Mouse (Mus musculus): ENCODE results near the gene Cfap65. TPM values are rescaled to one million over a fixed set of nuclear protein-coding genes. Genes with fewer than 3 reads are reported as not detected.
A peak's percentile ranks its signal among the peaks of the same experiment; 100 is the strongest.

Gene Cfap65
- polyA plus RNA-seq, 1 experiment from 2014 or later, result 0.11 TPM

- Histone ChIP-seq H3K4me3 (ENCODE audit: low read depth, low read length) (no peak overlapping the region), H3K9ac (ENCODE audit: low read length) (no peak overlapping the region), H3K9me3 (ENCODE audit: control insufficient read depth, low read length) (no peaks in the 10 kb centered on the region), H3K4me2 (ENCODE audit: low read depth, low read length, severe bottlenecking) (0 out of 2 replicates have a peak overlapping the region, but pooled peaks have one; percentile 8), H3K27me3 (ENCODE audit: control insufficient read depth, insufficient read depth, low read length) (no peaks in the 10 kb centered on the region), H3K4me1 (replicated peaks; ENCODE audit: control insufficient read depth, insufficient read depth, low read length) (0 out of 2 replicates have a peak, but pooled peaks cover 2% of the 10 kb centered on the region), H3K36me3 (ENCODE audit: control insufficient read depth, insufficient read depth, low read length) (no peaks in the 10 kb centered on the region), H3K27ac (ENCODE audit: low read depth, low read length) (no peak overlapping the region)
- no peak for ATAC-seq (replicated peaks; ENCODE audit: low FRiP score)
- no peak for DNase-seq (ENCODE audit: low spot score)
- 22% methylated on average over 13 of the region's 13 CpGs for WGBS
Measured at GRCm38 (mm10) chr1:74915706-74916105, 19.7 kb downstream of the Cfap65 start.

- no peak for DNase-seq (ENCODE audit: low spot score)
- Histone ChIP-seq H3K9ac (ENCODE audit: low read length) (no peak overlapping the region), H3K36me3 (ENCODE audit: control insufficient read depth, insufficient read depth, low read length) (no peaks in the 10 kb centered on the region), H3K27ac (ENCODE audit: low read depth, low read length) (no peak overlapping the region), H3K9me3 (ENCODE audit: control insufficient read depth, low read length) (no peaks in the 10 kb centered on the region), H3K4me2 (ENCODE audit: low read depth, low read length, severe bottlenecking) (no peak overlapping the region), H3K27me3 (ENCODE audit: control insufficient read depth, insufficient read depth, low read length) (peaks cover 54% of the 10 kb centered on the region), H3K4me3 (ENCODE audit: low read depth, low read length) (no peak overlapping the region), H3K4me1 (replicated peaks; ENCODE audit: control insufficient read depth, insufficient read depth, low read length) (peaks cover 11% of the 10 kb centered on the region; the same call in 1 of the 2 replicates)
- 25% methylated on average over 6 of the region's 6 CpGs for WGBS
- ATAC-seq (replicated peaks; ENCODE audit: low FRiP score), result no peak
Measured at GRCm38 (mm10) chr1:74902191-74902590, 33.2 kb downstream of the Cfap65 start.

- Histone ChIP-seq H3K4me3 (ENCODE audit: low read depth, low read length) (no peak overlapping the region), H3K36me3 (ENCODE audit: control insufficient read depth, insufficient read depth, low read length) (no peaks in the 10 kb centered on the region), H3K27ac (ENCODE audit: low read depth, low read length) (no peak overlapping the region), H3K4me2 (ENCODE audit: low read depth, low read length, severe bottlenecking) (no peak overlapping the region), H3K27me3 (ENCODE audit: control insufficient read depth, insufficient read depth, low read length) (peaks cover 59% of the 10 kb centered on the region), H3K4me1 (replicated peaks; ENCODE audit: control insufficient read depth, insufficient read depth, low read length) (peaks cover 11% of the 10 kb centered on the region; the same call in 1 of the 2 replicates), H3K9me3 (ENCODE audit: control insufficient read depth, low read length) (no peaks in the 10 kb centered on the region), H3K9ac (ENCODE audit: low read length) (no peak overlapping the region)
- no peak for ATAC-seq (replicated peaks; ENCODE audit: low FRiP score)
- WGBS, result 7% methylated on average over 3 of the region's 3 CpGs
- DNase-seq (ENCODE audit: low spot score), result peak; percentile 80
Measured at GRCm38 (mm10) chr1:74901686-74902085, 33.7 kb downstream of the Cfap65 start.

- under 1% methylated on average over 61 of the region's 66 CpGs for WGBS
- no peak overlapping the region for H3K27ac ChIP-seq (ENCODE audit: low read depth, low read length)
- no peak for DNase-seq (ENCODE audit: low spot score)
- H3K4me2 ChIP-seq (ENCODE audit: low read depth, low read length, severe bottlenecking), result peak overlapping the region; percentile 51
- peaks cover 70% of the 10 kb centered on the region for H3K27me3 ChIP-seq (ENCODE audit: control insufficient read depth, insufficient read depth, low read length)
- H3K4me1 ChIP-seq (replicated peaks; ENCODE audit: control insufficient read depth, insufficient read depth, low read length), result peaks cover 13% of the 10 kb centered on the region; the same call in 1 of the 2 replicates
- H3K4me3 ChIP-seq (ENCODE audit: low read depth, low read length), result peak overlapping the region; percentile 24
- peak overlapping the region; percentile 17; the same call in 1 of the 2 replicates for H3K9ac ChIP-seq (ENCODE audit: low read length)
- no peaks in the 10 kb centered on the region for H3K36me3 ChIP-seq (ENCODE audit: control insufficient read depth, insufficient read depth, low read length)
- H3K9me3 ChIP-seq (ENCODE audit: control insufficient read depth, low read length), result no peaks in the 10 kb centered on the region
- ATAC-seq (replicated peaks; ENCODE audit: low FRiP score), result no peak
Measured at GRCm38 (mm10) chr1:74900341-74901285, 34.8 kb downstream of the Cfap65 start.

GRCm38 (mm10) chr1:74898656-74899431 lies 36.6 kb downstream of the Cfap65 start:
- DNase-seq (ENCODE audit: low spot score), result no peak

GRCm38 (mm10) chr1:74897976-74898375 lies 37.4 kb downstream of the Cfap65 start:
- Histone ChIP-seq H3K36me3 (ENCODE audit: control insufficient read depth, insufficient read depth, low read length) (no peaks in the 10 kb centered on the region), H3K4me1 (replicated peaks; ENCODE audit: control insufficient read depth, insufficient read depth, low read length) (peaks cover 13% of the 10 kb centered on the region; the same call in 1 of the 2 replicates), H3K4me3 (ENCODE audit: low read depth, low read length) (no peak overlapping the region), H3K4me2 (ENCODE audit: low read depth, low read length, severe bottlenecking) (no peak overlapping the region), H3K27ac (ENCODE audit: low read depth, low read length) (no peak overlapping the region), H3K9me3 (ENCODE audit: control insufficient read depth, low read length) (no peaks in the 10 kb centered on the region), H3K27me3 (ENCODE audit: control insufficient read depth, insufficient read depth, low read length) (peaks cover 84% of the 10 kb centered on the region), H3K9ac (ENCODE audit: low read length) (no peak overlapping the region)
- DNase-seq (ENCODE audit: low spot score) (no peak), ATAC-seq (replicated peaks; ENCODE audit: low FRiP score) (no peak)
- WGBS, result 2% methylated on average over 7 of the region's 7 CpGs

More at GRCm38 (mm10) chr1:74898656-74899431, 36.6 kb downstream of the Cfap65 start:
- ATAC-seq (replicated peaks; ENCODE audit: low FRiP score), result no peak
- no peaks in the 10 kb centered on the region for H3K9me3 ChIP-seq (ENCODE audit: control insufficient read depth, low read length)
- WGBS, result 5% methylated on average over 7 of the region's 10 CpGs
- no peak overlapping the region for H3K9ac ChIP-seq (ENCODE audit: low read length)
- H3K27me3 ChIP-seq (ENCODE audit: control insufficient read depth, insufficient read depth, low read length), result peaks cover 80% of the 10 kb centered on the region
- no peak overlapping the region for H3K4me3 ChIP-seq (ENCODE audit: low read depth, low read length)
- H3K4me2 ChIP-seq (ENCODE audit: low read depth, low read length, severe bottlenecking), result no peak overlapping the region
- no peak overlapping the region for H3K27ac ChIP-seq (ENCODE audit: low read depth, low read length)
- H3K36me3 ChIP-seq (ENCODE audit: control insufficient read depth, insufficient read depth, low read length), result no peaks in the 10 kb centered on the region
- peaks cover 13% of the 10 kb centered on the region; the same call in 1 of the 2 replicates for H3K4me1 ChIP-seq (replicated peaks; ENCODE audit: control insufficient read depth, insufficient read depth, low read length)

GRCm38 (mm10) chr1:74894966-74895365 lies 40.4 kb downstream of the Cfap65 start:
- 20% methylated on average over 4 of the region's 4 CpGs for WGBS
- no peaks in the 10 kb centered on the region for H3K36me3 ChIP-seq (ENCODE audit: control insufficient read depth, insufficient read depth, low read length)
- no peak; the same call in 1 of the 2 replicates for ATAC-seq (replicated peaks; ENCODE audit: low FRiP score)
- no peaks in the 10 kb centered on the region for H3K9me3 ChIP-seq (ENCODE audit: control insufficient read depth, low read length)
- no peak overlapping the region for H3K4me3 ChIP-seq (ENCODE audit: low read depth, low read length)
- H3K27ac ChIP-seq (ENCODE audit: low read depth, low read length), result no peak overlapping the region
- peak; percentile 87 for DNase-seq (ENCODE audit: low spot score)
- peaks cover 86% of the 10 kb centered on the region for H3K27me3 ChIP-seq (ENCODE audit: control insufficient read depth, insufficient read depth, low read length)
- no peak overlapping the region for H3K4me2 ChIP-seq (ENCODE audit: low read depth, low read length, severe bottlenecking)
- no peak overlapping the region for H3K9ac ChIP-seq (ENCODE audit: low read length)
- peaks cover 8% of the 10 kb centered on the region; the same call in 1 of the 2 replicates for H3K4me1 ChIP-seq (replicated peaks; ENCODE audit: control insufficient read depth, insufficient read depth, low read length)

GRCm38 (mm10) chr1:74893134-74893855 lies 42.1 kb downstream of the Cfap65 start, which contains the start of gene Cryba2:
TSS of gene Cryba2 (minus strand) at chr1:74893143.
- H3K27ac ChIP-seq (ENCODE audit: low read depth, low read length), result no peak within 1 kb of the TSS
- H3K4me2 ChIP-seq (ENCODE audit: low read depth, low read length, severe bottlenecking), result peak within 1 kb of the TSS; percentile 22; the same call in 1 of the 2 replicates
- DNase-seq (ENCODE audit: low spot score) (peak; percentile 82), ATAC-seq (replicated peaks; ENCODE audit: low FRiP score) (peak; percentile 39; the same call in 1 of the 2 replicates)
- WGBS, result 2% methylated on average over 25 of the region's 25 CpGs
- no peak within 1 kb of the TSS for H3K9ac ChIP-seq (ENCODE audit: low read length)
- no peaks in the 10 kb centered on the region for H3K9me3 ChIP-seq (ENCODE audit: control insufficient read depth, low read length)
- no peaks in the 10 kb centered on the region for H3K36me3 ChIP-seq (ENCODE audit: control insufficient read depth, insufficient read depth, low read length)
- H3K4me3 ChIP-seq (ENCODE audit: low read depth, low read length), result peak within 1 kb of the TSS; percentile 3; the same call in 1 of the 2 replicates
- peaks cover 80% of the 10 kb centered on the region for H3K27me3 ChIP-seq (ENCODE audit: control insufficient read depth, insufficient read depth, low read length)
- peaks cover 6% of the 10 kb centered on the region; the same call in 1 of the 2 replicates for H3K4me1 ChIP-seq (replicated peaks; ENCODE audit: control insufficient read depth, insufficient read depth, low read length)
